Mouse (Mus musculus) lung, postnatal 25 days (tissue): ENCODE results near the gene Gm4894.

Experiments used
- DNase-seq: peaks from one replicate; pipeline ENCODE4 v3.0.0; 2022; ENCODE audit warnings: low spot score

The Gm4894 gene

DNA sequence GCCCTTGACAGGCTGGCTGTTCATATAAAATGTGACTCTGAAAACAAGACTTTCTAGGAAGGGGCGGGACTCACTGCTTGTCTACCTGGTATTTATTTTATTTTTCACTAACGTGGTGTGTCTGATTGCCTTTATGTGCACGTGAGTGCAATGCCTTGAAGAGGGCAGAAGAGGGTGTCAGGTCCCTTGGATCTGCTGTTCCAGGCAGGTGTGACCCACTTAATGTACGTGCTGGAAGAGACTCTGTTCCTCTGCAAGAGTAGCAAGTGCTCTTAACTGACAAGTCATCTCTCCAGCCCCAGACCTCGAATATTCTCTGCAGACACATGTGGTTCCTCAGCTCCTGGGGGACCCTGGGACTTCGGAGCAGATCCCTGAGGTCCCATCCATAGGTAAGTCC, at the start of gene Gm4894:
Gene Gm4894, plus strand, starts transcription at position 301 of the 400 bp plus-strand sequence.
- DNase-seq: no peak

DNA sequence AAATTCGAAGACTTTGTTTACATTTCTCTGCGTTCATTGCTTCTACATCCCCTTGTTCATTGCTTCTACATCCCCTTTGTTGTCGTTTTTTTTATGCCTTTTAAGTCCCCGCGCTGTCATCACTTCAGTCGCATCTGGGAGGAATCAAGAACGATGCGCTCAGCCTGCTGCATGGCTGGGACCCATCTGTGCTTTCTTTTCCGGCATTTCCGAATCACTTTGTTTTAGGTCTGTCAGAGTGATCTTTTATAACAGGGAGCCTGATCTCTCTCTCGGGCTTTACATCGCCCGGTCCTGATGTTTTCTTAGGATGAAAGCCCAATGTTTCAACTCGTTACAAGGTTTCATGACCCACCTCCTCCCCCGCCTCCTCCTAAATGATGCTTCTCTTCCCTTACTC, 44.0 kb upstream of the Gm4894 start:
- DNase-seq: no peak

DNA sequence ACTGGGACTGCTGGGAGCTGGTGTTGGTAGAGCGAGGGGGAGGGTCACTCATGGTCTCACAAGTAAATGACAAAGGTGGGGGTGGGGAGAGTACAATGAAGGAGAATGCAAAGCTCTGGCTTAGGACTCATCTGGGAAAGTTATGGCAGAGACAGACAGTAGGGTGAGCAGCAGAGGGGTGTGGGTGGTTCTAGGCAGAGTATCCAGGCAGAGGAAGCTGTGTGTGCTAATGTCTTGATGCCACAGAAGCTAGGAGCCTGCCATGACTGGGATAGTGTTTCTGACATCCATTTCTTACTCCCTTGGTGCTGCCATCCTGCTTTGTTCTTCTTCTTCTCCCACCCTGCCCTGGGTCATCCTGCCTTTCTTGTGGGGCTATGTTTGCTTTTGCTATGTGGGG, 38.8 kb upstream of the Gm4894 start:
- no peak for DNase-seq

DNA sequence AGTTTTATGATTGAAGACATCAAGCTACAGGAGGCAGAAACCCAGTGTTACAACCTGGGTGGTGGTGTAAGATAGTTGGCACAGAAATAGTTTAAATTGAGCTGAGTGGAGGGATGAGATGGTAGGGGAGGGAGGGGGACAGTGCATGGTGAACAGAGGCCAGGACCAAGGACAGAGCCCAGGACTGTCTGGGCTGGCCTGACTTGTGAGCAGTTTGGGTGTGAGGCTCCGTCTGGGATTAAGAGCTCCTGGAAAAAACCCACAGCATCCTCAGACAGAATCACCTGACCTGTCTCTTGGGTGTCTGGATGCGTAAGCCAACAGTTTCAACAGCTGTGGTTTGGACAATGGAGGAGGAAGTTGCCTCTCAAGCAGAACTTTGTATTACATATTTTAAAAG, 35.6 kb upstream of the Gm4894 start:
- no peak for DNase-seq

DNA sequence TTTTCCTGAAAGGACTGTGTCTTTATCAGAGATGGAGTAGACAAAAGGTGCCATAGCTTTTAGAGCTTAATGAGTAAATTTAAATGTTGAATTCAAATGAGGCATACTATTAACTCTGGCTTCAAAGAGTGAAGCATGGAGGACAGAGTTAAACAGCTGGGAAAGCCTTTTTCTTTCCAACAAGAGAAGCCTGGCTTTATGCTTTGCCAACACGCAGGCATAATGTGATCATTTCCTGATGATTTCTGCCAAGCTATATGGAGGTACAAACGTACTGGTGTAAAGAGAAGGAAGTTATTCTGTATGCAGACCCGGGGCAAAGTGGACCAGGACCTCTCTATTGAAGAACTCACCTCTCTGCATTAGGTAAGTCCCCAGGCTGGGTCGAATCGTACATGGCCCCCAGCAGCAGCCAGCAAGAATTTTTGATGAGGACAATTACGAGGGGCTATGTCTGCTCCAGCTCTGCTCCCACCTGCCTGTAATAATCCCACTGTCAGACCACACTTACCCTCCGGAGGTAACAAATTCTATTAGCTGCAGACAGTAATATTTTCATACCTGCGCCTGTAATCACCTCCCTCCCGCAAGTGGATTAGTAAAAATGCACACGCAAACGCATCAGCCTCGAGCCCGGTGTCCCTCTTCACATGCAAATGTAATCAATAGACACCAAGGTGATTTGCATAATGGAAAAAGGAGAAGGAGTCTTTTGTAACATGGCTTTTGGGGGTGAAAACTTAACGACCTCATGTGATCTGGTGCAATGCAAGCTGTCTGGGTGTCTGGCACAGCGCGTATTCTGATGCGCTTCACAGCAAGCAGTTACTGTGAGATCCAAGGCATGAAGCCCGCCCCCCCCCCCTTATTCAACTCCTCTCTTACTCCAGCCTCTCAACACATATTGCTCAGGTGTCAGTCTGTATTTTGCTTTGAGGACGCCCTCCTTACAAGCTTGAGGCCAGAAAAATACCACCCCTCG, 32.4 kb upstream of the Gm4894 start:
- DNase-seq: no peak

DNA sequence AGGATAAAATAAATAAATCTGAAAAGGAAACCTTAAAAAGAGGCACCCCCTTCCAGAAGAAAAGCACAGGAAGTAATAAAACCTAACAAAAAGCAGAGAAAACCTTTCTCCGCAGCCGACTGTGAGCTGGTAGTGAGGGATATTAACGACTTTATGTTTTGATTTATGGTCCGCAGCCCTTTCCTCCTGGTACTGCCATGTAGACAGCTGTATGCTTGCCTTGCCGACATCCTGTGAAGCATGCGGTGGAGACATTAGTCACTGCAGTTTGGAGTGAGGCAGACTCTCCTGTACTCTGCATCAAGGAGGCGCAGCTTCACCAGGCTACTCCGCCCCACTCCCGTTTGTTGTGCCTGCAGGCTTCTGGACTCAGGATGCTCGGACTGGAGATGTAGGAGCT, 25.8 kb upstream of the Gm4894 start:
- DNase-seq: no peak

DNA sequence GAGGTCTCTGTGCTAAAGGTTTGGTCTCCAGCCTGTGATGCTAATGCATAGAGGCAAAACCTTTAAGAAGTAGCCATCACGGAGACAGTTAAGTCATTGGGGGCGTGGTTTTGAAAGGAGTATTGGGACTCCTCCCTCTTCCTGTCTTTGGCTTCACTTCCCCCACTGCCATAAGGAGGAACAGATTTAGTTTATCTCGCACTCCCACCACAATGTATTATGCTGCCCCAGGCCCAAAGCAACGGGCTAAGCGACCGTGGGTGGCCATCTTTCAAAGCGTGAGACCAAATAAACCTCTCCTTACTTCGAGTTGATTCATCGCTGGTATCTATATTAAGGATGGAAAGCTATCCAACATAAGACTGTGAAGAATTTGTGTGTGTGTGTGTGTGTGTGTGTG, 22.9 kb upstream of the Gm4894 start:
- no peak for DNase-seq

DNA sequence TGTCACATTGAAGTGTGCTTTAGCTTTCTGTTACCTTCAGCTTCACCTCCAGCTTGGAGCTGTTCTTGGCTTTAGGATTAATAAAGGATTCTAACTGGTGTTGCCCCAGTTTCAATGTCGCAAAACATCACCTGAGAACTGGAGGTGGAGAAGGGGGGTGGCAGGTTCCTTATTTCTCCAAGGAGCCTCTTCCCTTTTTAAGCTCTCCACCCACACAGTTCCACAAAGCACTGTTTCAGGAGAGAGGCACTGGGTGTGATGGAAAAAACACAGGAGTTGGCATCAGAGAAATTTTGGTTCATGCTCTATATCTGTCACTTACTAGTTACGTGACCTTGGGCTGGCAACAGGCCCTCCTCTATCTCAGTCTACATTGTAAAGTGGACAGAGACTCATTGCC, 21.3 kb upstream of the Gm4894 start:
- DNase-seq: no peak

DNA sequence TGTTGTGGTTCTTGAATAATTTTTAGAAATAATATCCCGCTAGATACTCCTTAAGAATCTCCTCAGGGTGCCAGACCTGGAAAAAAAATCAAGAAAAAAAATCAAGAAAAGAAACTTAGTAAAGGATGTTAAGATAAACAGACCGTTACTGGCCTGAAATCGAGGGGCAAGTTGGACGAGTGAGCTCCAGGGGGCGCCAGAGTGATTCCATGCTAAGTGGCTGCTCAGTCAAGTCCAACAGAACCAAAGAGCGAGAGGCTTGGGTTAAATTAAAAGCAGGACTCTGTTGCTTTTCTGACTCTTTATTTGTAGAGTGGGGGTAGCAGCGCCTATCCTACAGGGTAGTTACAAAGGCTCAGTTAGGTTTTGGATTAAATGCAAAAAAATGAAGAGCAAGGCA, 3.5 kb upstream of the Gm4894 start:
- peak; percentile 39 for DNase-seq

DNA sequence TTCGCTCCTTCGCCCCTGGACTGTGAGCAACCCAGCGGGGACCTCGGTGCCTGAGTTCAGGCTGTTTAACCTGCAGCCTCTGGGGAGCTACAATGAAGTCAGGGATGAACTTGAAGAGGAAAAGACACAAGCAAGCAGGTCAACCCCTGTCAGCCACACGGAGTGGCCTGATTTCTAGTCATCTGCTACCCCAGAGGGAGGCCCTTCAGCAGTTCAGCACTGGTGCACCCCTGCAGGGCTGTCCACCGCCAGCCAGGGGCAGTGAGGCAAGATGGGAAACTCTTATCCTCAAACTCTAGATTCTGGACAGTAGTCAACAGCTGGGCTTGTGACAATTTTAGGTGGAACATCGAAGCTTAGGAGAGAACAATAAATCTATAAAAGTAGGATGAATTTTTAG, 18.6 kb downstream of the Gm4894 start:
- DNase-seq: no peak

DNA sequence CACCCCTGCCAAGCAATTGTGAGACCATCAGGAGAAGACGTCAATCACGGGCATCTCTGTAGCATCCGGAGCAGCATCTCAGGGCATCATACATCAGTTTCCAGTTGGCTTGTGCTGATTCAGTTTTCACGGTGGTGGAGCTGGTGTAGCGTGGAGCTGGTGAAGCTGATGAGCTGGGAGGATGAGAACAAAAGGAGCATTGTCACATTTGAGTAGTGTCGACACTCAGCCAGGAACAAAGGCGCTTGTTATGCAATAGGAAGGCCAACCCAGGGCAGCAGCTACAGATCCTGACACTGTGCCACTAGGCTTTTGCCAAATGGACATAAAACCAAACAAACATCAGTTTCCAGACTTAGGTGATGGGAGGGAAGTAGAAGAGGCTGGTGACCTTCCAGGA, 23.2 kb downstream of the Gm4894 start:
- no peak for DNase-seq

DNA sequence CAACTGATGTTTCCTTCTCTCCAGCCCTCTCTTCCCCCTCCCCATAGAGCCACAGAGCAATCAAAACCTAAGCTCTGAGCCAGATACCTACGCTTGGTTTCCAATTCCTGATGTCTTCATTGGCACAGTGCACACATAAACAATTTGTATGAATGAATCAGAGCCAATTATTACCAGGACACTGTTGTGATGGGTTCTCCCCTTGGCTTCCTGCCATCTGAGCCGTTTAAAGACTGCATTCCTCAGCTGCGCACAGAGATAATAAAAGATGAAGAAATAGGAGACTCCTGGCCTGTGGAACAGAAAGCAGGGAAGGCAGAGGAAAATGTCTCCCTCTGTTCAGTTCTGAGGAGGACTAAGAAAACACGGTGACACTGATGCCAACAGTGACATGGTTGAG, 25.6 kb downstream of the Gm4894 start:
- peak; percentile 2 for DNase-seq

DNA sequence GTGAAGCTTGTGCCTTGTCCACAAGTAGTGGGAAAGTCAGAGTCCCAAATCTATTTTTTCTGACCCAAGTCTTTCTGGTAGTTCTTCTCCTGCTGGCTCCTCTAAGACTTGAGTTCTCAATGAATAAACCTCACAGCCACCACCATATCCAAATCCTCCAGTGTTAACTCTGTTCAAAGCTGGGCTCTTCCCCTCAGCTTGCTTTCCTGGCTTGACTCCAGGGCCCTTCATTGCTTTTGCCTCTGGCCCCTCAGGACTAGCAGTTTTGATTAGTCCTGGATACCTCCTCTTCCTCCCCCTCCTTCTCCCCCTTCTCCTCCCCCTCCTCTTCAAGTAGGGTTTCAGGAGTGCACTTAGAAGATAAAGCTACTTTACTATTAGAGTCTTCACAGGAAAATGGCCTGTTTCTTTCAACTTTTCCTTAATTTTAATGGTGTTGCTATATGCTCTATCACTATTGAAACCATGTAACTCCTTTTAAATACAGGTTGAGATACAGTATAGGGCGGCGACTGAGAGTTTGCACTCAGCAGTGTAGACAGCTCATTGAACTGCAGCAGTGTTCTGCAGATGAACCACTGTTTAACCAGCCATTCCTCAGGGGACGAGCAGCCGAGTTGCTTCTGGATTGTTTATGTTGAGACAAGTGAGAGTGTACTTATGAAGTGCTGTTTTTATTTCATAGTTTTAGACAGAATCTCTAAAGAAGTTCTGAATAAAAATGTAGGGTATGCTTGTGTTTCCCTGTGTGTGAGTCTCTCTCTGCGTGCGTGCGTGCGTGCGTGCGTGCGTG, 26.4 kb downstream of the Gm4894 start:
- no peak for DNase-seq

DNA sequence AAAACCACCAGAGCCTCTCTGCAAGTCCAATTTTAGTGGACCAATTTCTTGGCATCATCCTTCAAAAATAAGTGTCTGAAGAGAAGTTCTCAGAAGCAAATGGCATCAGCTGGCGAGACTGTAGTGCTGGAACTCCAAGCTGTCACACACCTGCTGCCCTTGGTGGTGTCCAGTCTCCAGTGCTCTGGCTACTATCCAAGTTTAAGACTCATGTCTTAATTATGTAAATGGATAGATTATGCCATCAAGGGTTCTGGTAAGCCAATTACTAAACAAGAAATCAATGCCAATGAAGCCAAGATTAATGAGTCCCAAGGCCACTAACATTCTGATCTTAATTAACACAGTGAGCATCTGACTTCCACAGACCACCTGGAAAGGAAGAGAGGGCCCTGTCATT, 44.8 kb downstream of the Gm4894 start:
- DNase-seq: no peak

DNA sequence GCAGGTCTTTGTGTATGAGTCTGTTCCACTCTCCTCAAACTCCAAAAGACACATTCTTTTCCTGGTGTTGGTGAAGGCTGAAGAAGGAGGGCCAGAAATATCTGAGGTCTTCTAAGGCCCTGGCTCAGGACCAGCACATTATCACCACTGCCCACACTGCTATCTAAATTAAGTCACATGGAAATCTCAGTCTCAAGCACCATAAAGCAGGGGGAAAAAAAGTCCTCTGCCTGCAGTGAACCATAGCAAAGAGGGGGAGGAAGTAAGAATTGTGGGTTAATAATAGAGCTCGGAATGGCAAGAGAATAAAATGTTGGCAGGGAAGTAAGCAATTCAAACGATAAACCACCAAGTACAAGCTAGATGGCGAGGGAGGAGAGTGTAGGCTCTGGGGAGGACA, 57.2 kb downstream of the Gm4894 start:
- DNase-seq: no peak

DNA sequence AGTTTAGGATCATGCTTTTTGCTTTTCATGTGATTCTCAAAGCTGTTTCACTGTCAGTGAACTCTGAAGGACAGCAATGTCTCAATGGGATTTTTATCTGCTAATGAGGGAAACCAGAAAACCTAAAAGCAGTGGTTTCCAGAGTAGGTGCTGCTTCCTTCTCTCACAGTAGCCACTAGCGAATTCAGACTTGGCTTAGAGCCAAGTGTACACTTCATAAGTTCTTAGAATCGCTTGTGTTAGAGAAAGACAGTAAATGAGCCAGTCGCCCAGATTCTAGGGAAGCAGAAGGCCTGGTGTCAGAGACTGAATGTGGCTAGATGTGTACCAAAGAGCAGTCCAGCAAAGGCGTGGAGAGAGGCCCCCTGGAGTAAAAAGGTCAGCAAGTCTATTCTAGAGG, 60.5 kb downstream of the Gm4894 start:
- no peak for DNase-seq

DNA sequence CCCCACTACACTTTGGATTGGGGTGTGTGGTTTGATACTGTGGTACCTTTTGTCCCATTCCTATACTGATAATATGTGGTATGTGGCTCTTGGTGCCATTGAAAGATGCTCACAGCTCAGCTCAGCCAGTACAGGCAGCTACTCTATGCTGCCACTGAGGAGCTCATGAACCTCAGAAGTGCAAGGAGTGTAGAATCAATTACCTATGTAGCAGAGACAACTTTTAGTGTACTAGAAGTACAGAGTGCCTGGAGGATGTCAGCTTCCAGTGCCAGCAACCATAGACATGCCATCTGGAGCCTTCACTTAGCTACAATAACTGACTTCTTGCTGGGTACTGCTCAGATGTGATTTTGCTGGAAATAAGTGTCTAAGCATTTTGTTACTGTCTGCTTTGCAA, 68.3 kb downstream of the Gm4894 start:
- DNase-seq: no peak
